Mouse (Mus musculus): Measurements from ENCODE around the gene Ptms. TPM values are rescaled to one million over a fixed set of nuclear protein-coding genes. Genes with fewer than 3 reads are reported as not detected.
A peak's percentile ranks its signal among the peaks of the same experiment; 100 is the strongest.

The Ptms gene
- polyA plus RNA-seq, 1 experiment from 2014 or later = 260 TPM

DNA sequence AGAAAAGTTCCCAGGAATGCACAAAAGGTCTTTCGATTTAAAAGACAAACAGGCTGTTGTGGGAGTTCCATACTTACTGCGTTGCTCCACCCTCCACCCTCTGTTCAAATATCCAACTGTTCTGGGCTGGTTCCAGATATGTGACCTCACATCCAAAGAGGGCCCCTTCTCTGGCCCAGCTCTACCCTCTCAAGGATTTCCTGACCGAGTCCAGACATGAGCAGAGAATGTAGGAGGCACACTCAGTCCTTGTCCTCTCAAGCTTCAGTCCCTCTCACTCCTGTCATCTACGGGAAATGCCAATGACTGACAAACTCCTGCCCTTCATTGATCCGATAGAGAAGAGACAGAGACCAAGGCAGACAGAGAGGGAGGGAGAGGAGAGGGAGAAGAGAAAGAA is 6.0 kb upstream of the Ptms start:
- peak overlapping the region; percentile 97 for H3K27ac ChIP-seq (replicated peaks)
- no peaks in the 10 kb centered on the region for H3K9me3 ChIP-seq (ENCODE audit: control insufficient read depth, low read length)
- DNase-seq (ENCODE audit: low spot score) (peak; percentile 79), ATAC-seq (ENCODE audit: low FRiP score, low TSS enrichment) (peak; percentile 77)
- H3K4me3 ChIP-seq (ENCODE audit: low read depth, low read length) = peak overlapping the region; percentile 37
- peak overlapping the region; percentile 60 for H3K9ac ChIP-seq (ENCODE audit: low read length)
- H3K36me3 ChIP-seq (ENCODE audit: control insufficient read depth, insufficient read depth, low read length) = no peaks in the 10 kb centered on the region
- TF ChIP-seq EP300 (optimal IDR thresholded peaks at IDR 0.05) (no peak), CTCF (IDR thresholded peaks at IDR 0.05; ENCODE audit: low read depth) (peak; percentile 4; the same call in 1 of the 2 replicates)
- H3K27me3 ChIP-seq (ENCODE audit: control insufficient read depth, insufficient read depth, low read length) = no peaks in the 10 kb centered on the region
- peaks cover 4% of the 10 kb centered on the region; the same call in 1 of the 2 replicates for H3K4me1 ChIP-seq (replicated peaks; ENCODE audit: control insufficient read depth, insufficient read depth)
- H3K4me2 ChIP-seq (replicated peaks; ENCODE audit: low read depth) = peak overlapping the region; percentile 55
- WGBS = 6% methylated on average over 5 of the region's 5 CpGs

DNA sequence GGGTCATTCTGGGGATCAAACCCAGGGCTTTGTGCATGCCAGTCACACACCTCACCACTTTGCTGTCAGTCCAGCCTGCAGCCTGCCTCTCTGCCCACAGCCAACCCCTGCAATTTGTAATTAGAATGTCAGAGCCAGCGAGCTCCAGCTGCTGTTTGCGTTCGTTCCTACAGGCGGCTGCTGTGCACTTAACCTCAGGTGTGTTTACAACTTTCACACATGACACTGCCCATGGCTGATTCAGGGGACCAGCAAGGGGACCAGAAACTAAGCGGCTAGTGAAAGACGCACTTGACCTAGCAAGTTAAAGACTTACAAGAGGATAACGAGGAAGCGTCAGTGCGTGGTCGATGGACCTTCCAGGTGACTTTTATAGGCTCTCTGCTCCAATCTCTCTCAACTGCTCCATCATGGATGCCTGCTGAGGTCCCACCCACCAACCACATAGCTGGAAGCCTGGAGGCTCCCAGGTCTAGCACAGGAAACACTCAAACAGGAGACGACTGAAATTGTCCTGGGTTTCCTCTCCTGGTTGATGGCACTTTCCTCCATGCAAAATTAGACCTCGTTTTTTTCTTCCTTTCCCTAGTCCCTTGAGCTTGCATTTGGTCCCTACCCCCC is 5.4 kb upstream of the Ptms start:
- ATAC-seq (ENCODE audit: low FRiP score, low TSS enrichment) (peak; percentile 66), DNase-seq (ENCODE audit: low spot score) (peak; percentile 78)
- Histone ChIP-seq H3K27ac (replicated peaks) (peak overlapping the region; percentile 97), H3K27me3 (ENCODE audit: control insufficient read depth, insufficient read depth, low read length) (no peaks in the 10 kb centered on the region), H3K4me3 (ENCODE audit: low read depth, low read length) (peak overlapping the region; percentile 37), H3K4me2 (replicated peaks; ENCODE audit: low read depth) (peak overlapping the region; percentile 55), H3K36me3 (ENCODE audit: control insufficient read depth, insufficient read depth, low read length) (no peaks in the 10 kb centered on the region), H3K4me1 (replicated peaks; ENCODE audit: control insufficient read depth, insufficient read depth) (peaks cover 5% of the 10 kb centered on the region; the same call in 1 of the 2 replicates), H3K9ac (ENCODE audit: low read length) (peak overlapping the region; percentile 60), H3K9me3 (ENCODE audit: control insufficient read depth, low read length) (no peaks in the 10 kb centered on the region)
- WGBS = 13% methylated on average over 12 of the region's 12 CpGs
- TF ChIP-seq EP300 (optimal IDR thresholded peaks at IDR 0.05) = no peak
- TF ChIP-seq CTCF (IDR thresholded peaks at IDR 0.05; ENCODE audit: low read depth) = peak; percentile 54

DNA sequence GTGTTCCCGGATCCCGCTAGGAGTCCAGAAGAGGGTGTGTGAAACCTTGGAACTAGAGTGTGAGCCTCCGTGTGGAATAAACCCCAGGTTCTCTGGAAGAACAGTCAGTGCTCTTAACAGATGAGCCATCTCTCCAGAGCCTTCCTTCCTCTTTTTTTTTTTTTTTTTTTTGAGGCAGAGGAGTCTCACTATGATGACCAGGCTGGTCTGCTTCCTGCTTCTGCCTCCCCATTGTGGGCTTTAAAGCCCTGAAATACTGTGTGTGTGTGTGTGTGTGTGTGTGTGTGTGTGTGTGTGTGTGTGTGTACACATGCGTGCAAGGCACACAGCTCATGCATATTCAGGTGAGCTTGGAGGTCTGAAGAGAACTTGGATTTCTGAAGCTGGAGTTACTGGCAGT is 1.6 kb upstream of the Ptms start:
- TF ChIP-seq CTCF (IDR thresholded peaks at IDR 0.05; ENCODE audit: low read depth) (no peak), EP300 (optimal IDR thresholded peaks at IDR 0.05) (no peak)
- H3K9me3 ChIP-seq (ENCODE audit: control insufficient read depth, low read length) = no peaks in the 10 kb centered on the region
- ATAC-seq (ENCODE audit: low FRiP score, low TSS enrichment) = no peak
- H3K4me1 ChIP-seq (replicated peaks; ENCODE audit: control insufficient read depth, insufficient read depth) = peaks cover 5% of the 10 kb centered on the region; the same call in 1 of the 2 replicates
- 56% methylated on average over 4 of the region's 4 CpGs for WGBS
- H3K4me2 ChIP-seq (replicated peaks; ENCODE audit: low read depth) = no peak overlapping the region
- no peak overlapping the region for H3K4me3 ChIP-seq (ENCODE audit: low read depth, low read length)
- H3K27me3 ChIP-seq (ENCODE audit: control insufficient read depth, insufficient read depth, low read length) = no peaks in the 10 kb centered on the region
- no peaks in the 10 kb centered on the region for H3K36me3 ChIP-seq (ENCODE audit: control insufficient read depth, insufficient read depth, low read length)
- no peak overlapping the region; the same call in 1 of the 2 replicates for H3K9ac ChIP-seq (ENCODE audit: low read length)
- H3K27ac ChIP-seq (replicated peaks) = 0 out of 2 replicates have a peak overlapping the region, but pooled peaks have one; percentile 95
- DNase-seq (ENCODE audit: low spot score) = peak; percentile 13

DNA sequence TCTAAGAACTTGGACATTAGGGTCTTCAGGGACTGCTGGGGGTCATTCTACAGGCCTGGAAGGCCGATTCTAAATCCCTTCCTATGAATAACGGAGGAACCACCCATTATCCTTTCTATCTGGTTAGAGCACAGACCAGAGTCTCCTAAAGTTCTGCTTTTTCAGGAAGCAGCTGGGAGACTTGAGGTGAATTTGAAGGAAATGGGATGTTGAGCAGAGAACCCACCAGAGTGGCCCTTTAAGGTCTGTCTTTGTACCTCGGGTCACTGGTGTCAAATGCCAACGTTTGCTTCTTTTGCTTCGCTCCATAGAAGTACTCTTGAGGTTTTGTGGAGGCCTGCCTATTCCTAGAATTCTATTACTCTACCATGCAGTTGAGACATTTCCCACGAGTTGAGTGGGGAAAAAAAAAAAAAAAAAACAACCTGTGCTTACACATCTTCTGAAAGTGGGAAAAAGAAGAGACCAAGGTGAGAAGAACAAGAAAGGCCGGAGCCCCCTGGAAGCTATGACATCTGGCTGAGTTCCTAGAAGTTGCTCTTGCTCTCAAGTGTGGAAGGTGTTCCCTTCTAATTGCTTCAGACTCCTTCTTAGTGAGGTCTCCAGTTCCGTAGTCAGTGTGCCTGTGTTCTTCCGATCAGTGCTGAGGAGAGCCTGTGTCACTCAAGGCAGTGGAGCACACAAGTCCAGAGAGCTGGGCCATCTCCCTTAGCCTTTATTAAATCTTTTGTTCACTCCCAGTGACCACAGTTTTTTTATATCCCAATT is 599 bp upstream of the Ptms start:
- Histone ChIP-seq H3K4me2 (replicated peaks; ENCODE audit: low read depth) (peak overlapping the region; percentile 53), H3K36me3 (ENCODE audit: control insufficient read depth, insufficient read depth, low read length) (no peaks in the 10 kb centered on the region), H3K4me1 (replicated peaks; ENCODE audit: control insufficient read depth, insufficient read depth) (peaks cover 9% of the 10 kb centered on the region; the same call in 1 of the 2 replicates), H3K4me3 (ENCODE audit: low read depth, low read length) (no peak overlapping the region), H3K27ac (replicated peaks) (peak overlapping the region; percentile 95), H3K9me3 (ENCODE audit: control insufficient read depth, low read length) (no peaks in the 10 kb centered on the region), H3K27me3 (ENCODE audit: control insufficient read depth, insufficient read depth, low read length) (no peaks in the 10 kb centered on the region), H3K9ac (ENCODE audit: low read length) (peak overlapping the region; percentile 41)
- 23% methylated on average over 9 of the region's 9 CpGs for WGBS
- no peak for TF ChIP-seq EP300 (optimal IDR thresholded peaks at IDR 0.05)
- no peak for TF ChIP-seq CTCF (IDR thresholded peaks at IDR 0.05; ENCODE audit: low read depth)
- no peak for ATAC-seq (ENCODE audit: low FRiP score, low TSS enrichment)
- DNase-seq (ENCODE audit: low spot score) = peak; percentile 12

DNA sequence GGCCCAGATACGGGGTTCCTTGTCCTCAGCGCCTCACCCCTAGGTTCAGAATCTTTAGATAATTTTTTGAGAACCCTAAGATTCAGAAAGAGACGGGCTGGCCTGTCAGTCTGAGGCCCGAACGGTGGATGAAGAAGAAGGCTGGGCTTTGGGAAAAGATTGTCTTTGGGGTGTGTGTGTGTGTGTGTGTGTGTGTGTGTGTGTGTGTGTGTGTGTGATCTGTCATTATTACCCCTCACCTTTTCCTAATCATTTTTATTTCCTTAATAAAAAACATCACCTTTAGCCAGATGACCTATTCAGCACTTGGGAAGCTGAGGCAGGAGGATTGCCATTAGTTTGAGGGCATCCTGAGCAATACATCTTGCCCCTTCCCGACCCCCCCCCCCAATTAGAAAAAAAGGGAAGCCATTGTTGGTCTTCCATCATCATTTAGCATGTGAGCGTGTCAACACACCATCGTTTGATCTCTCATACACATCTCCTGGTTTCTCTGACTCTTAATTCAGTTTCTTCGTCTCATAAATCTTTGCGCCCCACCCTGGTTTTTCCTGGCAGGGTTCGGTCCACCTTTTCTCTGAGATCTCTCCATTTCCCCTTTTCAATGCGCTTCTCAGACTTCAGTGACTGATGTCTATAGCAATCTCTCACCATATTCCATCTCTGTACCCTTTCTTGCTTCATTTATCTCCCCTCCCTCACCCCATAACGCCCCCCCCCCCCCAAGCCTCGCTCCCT is 844 bp downstream of the Ptms start:
- H3K4me2 ChIP-seq (replicated peaks; ENCODE audit: low read depth) = peak overlapping the region; percentile 53
- H3K27ac ChIP-seq (replicated peaks) = peak overlapping the region; percentile 100
- peak overlapping the region; percentile 36 for H3K4me3 ChIP-seq (ENCODE audit: low read depth, low read length)
- H3K36me3 ChIP-seq (ENCODE audit: control insufficient read depth, insufficient read depth, low read length) = peaks cover 8% of the 10 kb centered on the region; the same call in 1 of the 2 replicates
- no peak for DNase-seq (ENCODE audit: low spot score)
- H3K4me1 ChIP-seq (replicated peaks; ENCODE audit: control insufficient read depth, insufficient read depth) = peaks cover 12% of the 10 kb centered on the region; the same call in 1 of the 2 replicates
- TF ChIP-seq CTCF (IDR thresholded peaks at IDR 0.05; ENCODE audit: low read depth) = no peak
- TF ChIP-seq EP300 (optimal IDR thresholded peaks at IDR 0.05) = no peak
- no peaks in the 10 kb centered on the region for H3K27me3 ChIP-seq (ENCODE audit: control insufficient read depth, insufficient read depth, low read length)
- 15% methylated on average over 13 of the region's 14 CpGs for WGBS
- ATAC-seq (ENCODE audit: low FRiP score, low TSS enrichment) = no peak
- no peaks in the 10 kb centered on the region for H3K9me3 ChIP-seq (ENCODE audit: control insufficient read depth, low read length)
- peak overlapping the region; percentile 13; the same call in 1 of the 2 replicates for H3K9ac ChIP-seq (ENCODE audit: low read length)
